Mouse (Mus musculus) activated CD4-positive, CD25-positive, alpha-beta regulatory T cell (primary cell): ENCODE results near the gene Gm4871. TPM values are rescaled to one million over a fixed set of nuclear protein-coding genes. Genes with fewer than 3 reads are reported as not detected.

Source experiments
- polyA plus RNA-seq, 2 experiments: library from polyadenylated mRNA; unstranded; fragments of 100-300 nt; shearing (Covaris generic); gene quantifications; one replicate each; pipeline ENCODE4 v1.2.1; 2017

The Gm4871 gene
- polyA plus RNA-seq = not detected

GRCm38 (mm10) chr5:145032391-145032790 is at the start of gene Gm4871:
Gene Gm4871 (minus strand): TSS chr5:145032754.

GRCm38 (mm10) chr5:145042690-145043089 is 10.1 kb upstream of the Gm4871 start, which contains the start of gene 1700018F24Rik:
Gene 1700018F24Rik (plus strand): TSS chr5:145042990.

Other genes with a start within 250 kb of the Gm4871 start
- 10 to 100 TPM; 26.6 to 28.4 TPM for gene Smurf1, start 66.9 kb downstream of the Gm4871 start, polyA plus RNA-seq
- gene 1700018F24Rik, start 10.2 kb upstream of the Gm4871 start, polyA plus RNA-seq = not detected
- gene Arpc1a, start 51.1 kb upstream of the Gm4871 start, polyA plus RNA-seq = 10 to 100 TPM; 71.7 to 83.7 TPM
- under 1 TPM in 1 of 2 experiments, not detected in 1; 0.55 TPM for gene Kpna7, start 51.3 kb upstream of the Gm4871 start, polyA plus RNA-seq
- gene Arpc1b, start 81.5 kb upstream of the Gm4871 start, polyA plus RNA-seq = 1,000 to 10,000 TPM; 1,057 to 1,320 TPM
- 10 to 100 TPM; 51.2 to 52.0 TPM for gene Pdap1, start 107.5 kb upstream of the Gm4871 start, polyA plus RNA-seq
- gene Bud31, start 107.6 kb upstream of the Gm4871 start, polyA plus RNA-seq = 100 to 1,000 TPM; 193 to 252 TPM
- 10 to 100 TPM; 14.9 to 21.3 TPM for gene Ptcd1, start 134.4 kb upstream of the Gm4871 start, polyA plus RNA-seq
- gene Cpsf4, start 134.5 kb upstream of the Gm4871 start, polyA plus RNA-seq = 10 to 100 TPM; 31.4 to 34.2 TPM
- gene Atp5j2, start 159.3 kb upstream of the Gm4871 start, polyA plus RNA-seq = 100 to 1,000 TPM; 455 to 490 TPM
- gene Zkscan14, start 169.1 kb upstream of the Gm4871 start, polyA plus RNA-seq = 10 to 100 TPM; 23.5 to 28.9 TPM
- 1 to 10 TPM; 4.2 to 7.6 TPM for gene Zkscan5, start 171.8 kb upstream of the Gm4871 start, polyA plus RNA-seq
- 10 to 100 TPM; 47.0 to 48.1 TPM for gene Zfp655, start 199.0 kb upstream of the Gm4871 start, polyA plus RNA-seq
- 1 to 10 TPM in 1 of 2 experiments, under 1 TPM in 1; 0.54 to 2.7 TPM for gene Zscan25, start 247.7 kb upstream of the Gm4871 start, polyA plus RNA-seq